Mouse (Mus musculus): ENCODE data around the gene Ptger2. TPM values are rescaled to one million over a fixed set of nuclear protein-coding genes. Genes with fewer than 3 reads are reported as not detected.
"Not testable (repeated sequence)": the region's sequence is repeated elsewhere in the genome, so short reads cannot be mapped to it uniquely, and the experiment has no call there.

The Ptger2 gene
- polyA plus RNA-seq (2016; fragmentation: Nextera tagmentation; extraction: Ambion mirVana) = 0.16 TPM in 1 of 2 replicates, not detected in the other

GRCm38 (mm10) chr14:44987674-44988355 is at the start of gene Ptger2:
Gene Ptger2 (plus strand): TSS chr14:44988195.
- peaks cover 13% of the 10 kb centered on the region for H3K4me1 ChIP-seq (replicated peaks)
- peak within 1 kb of the TSS; percentile 8; the same call in 1 of the 2 replicates for H3K9ac ChIP-seq (replicated peaks)
- peak within 1 kb of the TSS; percentile 90 for H3K4me2 ChIP-seq
- not testable (repeated sequence) for H3K36me3 ChIP-seq; H3K27ac ChIP-seq; H3K9me3 ChIP-seq; ATAC-seq (ENCODE audit: insufficient number of reproducible peaks, insufficient read depth, low FRiP score, low TSS enrichment, low read depth)
- H3K4me3 ChIP-seq (replicated peaks) = peak within 1 kb of the TSS; percentile 50
- 59% methylated on average over 6 of the region's 6 CpGs for WGBS
- H3K27me3 ChIP-seq = peaks cover 30% of the 10 kb centered on the region

GRCm38 (mm10) chr14:44960746-44961145 is 27.2 kb upstream of the Ptger2 start:
- Histone ChIP-seq H3K27me3 (no peaks in the 10 kb centered on the region), H3K4me3 (replicated peaks) (no peak overlapping the region), H3K4me2 (no peak overlapping the region), H3K9me3 (no peaks in the 10 kb centered on the region), H3K36me3 (no peaks in the 10 kb centered on the region), H3K9ac (replicated peaks) (no peak overlapping the region), H3K27ac (no peak overlapping the region), H3K4me1 (replicated peaks) (no peaks in the 10 kb centered on the region)
- ATAC-seq (ENCODE audit: insufficient number of reproducible peaks, insufficient read depth, low FRiP score, low TSS enrichment, low read depth) = no peak
- WGBS = 90% methylated on average over 1 of the region's 1 CpGs

GRCm38 (mm10) chr14:44977278-44977677 is 10.7 kb upstream of the Ptger2 start:
- not testable (repeated sequence) for H3K4me2 ChIP-seq; H3K27ac ChIP-seq; H3K4me3 ChIP-seq (replicated peaks); H3K27me3 ChIP-seq; H3K4me1 ChIP-seq (replicated peaks); H3K9me3 ChIP-seq; H3K36me3 ChIP-seq; H3K9ac ChIP-seq (replicated peaks)
- 9% methylated on average over 4 of the region's 4 CpGs for WGBS
- 0 out of 2 replicates have a peak, but pooled peaks have one; percentile 42 for ATAC-seq (ENCODE audit: insufficient number of reproducible peaks, insufficient read depth, low FRiP score, low TSS enrichment, low read depth)

- H3K4me2 ChIP-seq = no peak overlapping the region
- no peaks in the 10 kb centered on the region for H3K9me3 ChIP-seq
- H3K27me3 ChIP-seq = no peaks in the 10 kb centered on the region
- WGBS = 37% methylated on average over 3 of the region's 3 CpGs
- no peak overlapping the region for H3K4me3 ChIP-seq (replicated peaks)
- H3K4me1 ChIP-seq (replicated peaks) = no peaks in the 10 kb centered on the region
- ATAC-seq (ENCODE audit: insufficient number of reproducible peaks, insufficient read depth, low FRiP score, low TSS enrichment, low read depth) = no peak
- no peak overlapping the region for H3K27ac ChIP-seq
- no peak overlapping the region for H3K9ac ChIP-seq (replicated peaks)
- no peaks in the 10 kb centered on the region for H3K36me3 ChIP-seq
These were observed 8.1 kb upstream of the Ptger2 start for GRCm38 (mm10) chr14:44979887-44980286.

GRCm38 (mm10) chr14:44981490-44981889 is 6.5 kb upstream of the Ptger2 start:
- no peaks in the 10 kb centered on the region for H3K9me3 ChIP-seq
- ATAC-seq (ENCODE audit: insufficient number of reproducible peaks, insufficient read depth, low FRiP score, low TSS enrichment, low read depth) = no peak
- 8% methylated on average over 4 of the region's 4 CpGs for WGBS
- no peaks in the 10 kb centered on the region for H3K4me1 ChIP-seq (replicated peaks)
- no peaks in the 10 kb centered on the region for H3K27me3 ChIP-seq
- H3K36me3 ChIP-seq = no peaks in the 10 kb centered on the region
- no peak overlapping the region for H3K27ac ChIP-seq
- no peak overlapping the region for H3K9ac ChIP-seq (replicated peaks)
- no peak overlapping the region for H3K4me2 ChIP-seq
- H3K4me3 ChIP-seq (replicated peaks) = no peak overlapping the region

- peaks cover 12% of the 10 kb centered on the region for H3K27me3 ChIP-seq
- ATAC-seq (ENCODE audit: insufficient number of reproducible peaks, insufficient read depth, low FRiP score, low TSS enrichment, low read depth) = no peak
- H3K36me3 ChIP-seq = no peaks in the 10 kb centered on the region
- H3K9me3 ChIP-seq = no peaks in the 10 kb centered on the region
- H3K9ac ChIP-seq (replicated peaks) = no peak overlapping the region
- H3K4me3 ChIP-seq (replicated peaks) = no peak overlapping the region
- 37% methylated on average over 9 of the region's 9 CpGs for WGBS
- H3K27ac ChIP-seq = no peak overlapping the region
- no peak overlapping the region for H3K4me2 ChIP-seq
- peaks cover 9% of the 10 kb centered on the region for H3K4me1 ChIP-seq (replicated peaks)
These were observed 3.9 kb upstream of the Ptger2 start for GRCm38 (mm10) chr14:44984106-44984505.

- Histone ChIP-seq H3K36me3 (no peaks in the 10 kb centered on the region), H3K27me3 (peaks cover 28% of the 10 kb centered on the region), H3K9ac (replicated peaks) (no peak overlapping the region), H3K4me3 (replicated peaks) (no peak overlapping the region), H3K4me1 (replicated peaks) (peaks cover 13% of the 10 kb centered on the region), H3K27ac (no peak overlapping the region), H3K4me2 (no peak overlapping the region), H3K9me3 (no peaks in the 10 kb centered on the region)
- ATAC-seq (ENCODE audit: insufficient number of reproducible peaks, insufficient read depth, low FRiP score, low TSS enrichment, low read depth) = no peak
These were observed 1.7 kb upstream of the Ptger2 start for GRCm38 (mm10) chr14:44986248-44986647.

GRCm38 (mm10) chr14:44988456-44989016 is 541 bp downstream of the Ptger2 start:
- H3K27me3 ChIP-seq = peaks cover 30% of the 10 kb centered on the region
- peak overlapping the region; percentile 8; the same call in 1 of the 2 replicates for H3K9ac ChIP-seq (replicated peaks)
- 4% methylated on average over 14 of the region's 14 CpGs for WGBS
- peak; percentile 57; the same call in 1 of the 2 replicates for ATAC-seq (ENCODE audit: insufficient number of reproducible peaks, insufficient read depth, low FRiP score, low TSS enrichment, low read depth)
- H3K4me2 ChIP-seq = peak overlapping the region; percentile 90
- no peaks in the 10 kb centered on the region for H3K9me3 ChIP-seq
- H3K27ac ChIP-seq = no peak overlapping the region
- H3K36me3 ChIP-seq = no peaks in the 10 kb centered on the region
- peaks cover 13% of the 10 kb centered on the region for H3K4me1 ChIP-seq (replicated peaks)
- peak overlapping the region; percentile 50 for H3K4me3 ChIP-seq (replicated peaks)

GRCm38 (mm10) chr14:44989017-44989721 is 1.2 kb downstream of the Ptger2 start:
- peak; percentile 38; the same call in 1 of the 2 replicates for ATAC-seq (ENCODE audit: insufficient number of reproducible peaks, insufficient read depth, low FRiP score, low TSS enrichment, low read depth)
- Histone ChIP-seq H3K4me1 (replicated peaks) (peaks cover 13% of the 10 kb centered on the region), H3K27ac (no peak overlapping the region), H3K9ac (replicated peaks) (no peak overlapping the region; the same call in 1 of the 2 replicates), H3K4me3 (replicated peaks) (peak overlapping the region; percentile 50), H3K9me3 (no peaks in the 10 kb centered on the region), H3K4me2 (peak overlapping the region; percentile 90), H3K27me3 (peaks cover 30% of the 10 kb centered on the region), H3K36me3 (no peaks in the 10 kb centered on the region)
- WGBS = 1% methylated on average over 45 of the region's 45 CpGs

- H3K9ac ChIP-seq (replicated peaks) = no peak overlapping the region
- no peaks in the 10 kb centered on the region for H3K36me3 ChIP-seq
- H3K27me3 ChIP-seq = peaks cover 30% of the 10 kb centered on the region
- H3K27ac ChIP-seq = no peak overlapping the region
- H3K4me2 ChIP-seq = peak overlapping the region; percentile 90
- no peaks in the 10 kb centered on the region for H3K9me3 ChIP-seq
- 22% methylated on average over 4 of the region's 4 CpGs for WGBS
- H3K4me1 ChIP-seq (replicated peaks) = peaks cover 13% of the 10 kb centered on the region
- no peak for ATAC-seq (ENCODE audit: insufficient number of reproducible peaks, insufficient read depth, low FRiP score, low TSS enrichment, low read depth)
- H3K4me3 ChIP-seq (replicated peaks) = peak overlapping the region; percentile 50
These were observed 1.8 kb downstream of the Ptger2 start for GRCm38 (mm10) chr14:44989751-44990150.

GRCm38 (mm10) chr14:44994337-44994736 is 6.3 kb downstream of the Ptger2 start:
- ATAC-seq (ENCODE audit: insufficient number of reproducible peaks, insufficient read depth, low FRiP score, low TSS enrichment, low read depth) = no peak
- no peaks in the 10 kb centered on the region for H3K36me3 ChIP-seq
- no peak overlapping the region for H3K4me3 ChIP-seq (replicated peaks)
- no peak overlapping the region for H3K27ac ChIP-seq
- H3K4me1 ChIP-seq (replicated peaks) = 0 out of 2 replicates have a peak, but pooled peaks cover 2% of the 10 kb centered on the region
- no peak overlapping the region for H3K9ac ChIP-seq (replicated peaks)
- H3K27me3 ChIP-seq = peaks cover 16% of the 10 kb centered on the region
- no peaks in the 10 kb centered on the region for H3K9me3 ChIP-seq
- no peak overlapping the region for H3K4me2 ChIP-seq
